Comparison of ENCODE assay signal across 20 mouse cellular contexts in the genomic region with DNA sequence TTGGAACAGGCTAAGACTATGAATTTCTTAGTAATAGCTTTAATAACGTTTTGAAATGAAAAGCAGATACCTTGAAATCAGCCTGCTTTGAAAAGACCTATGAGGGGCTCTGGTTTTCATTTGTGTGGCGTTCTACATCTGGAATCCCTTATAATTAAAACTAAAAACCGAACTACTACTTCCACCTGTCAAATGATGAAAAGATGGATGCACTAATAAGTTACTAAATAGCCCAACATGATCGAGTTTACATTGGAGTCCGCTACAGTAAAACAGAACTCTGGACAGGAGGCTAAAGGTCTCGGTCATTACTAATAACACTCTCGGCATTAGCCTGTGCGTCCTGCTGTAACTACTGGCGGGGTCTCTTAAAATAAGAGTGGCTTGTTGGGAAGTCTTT.
DNase-seq lines count a peak whose midpoint lies in the region; ATAC-seq lines count a peak whose summit lies in the region.
"Had no signal": no experiment of that assay in that cellular context is flagged by ENCODE, and none has a peak within 500 bp of the region (broad histone marks: within the 10 kb centered on the region; RNA-seq: fewer than 3 reads in every experiment).

No protein-coding gene starts in this region.

- H3K27ac ChIP-seq in heart, embryonic 10.5 days, result no peak overlapping the region
- H3K27ac ChIP-seq in liver, embryonic 15.5 days (replicated peaks), result 0 out of 2 replicates have a peak overlapping the region, but pooled peaks have one; percentile 33
- H3K27ac ChIP-seq in liver, embryonic 11.5 days (ENCODE audit: low read depth, low read length), result no peak overlapping the region
- no peak overlapping the region for H3K27ac ChIP-seq in limb, embryonic 12.5 days
- H3K27ac ChIP-seq: embryonic facial prominence, embryonic 12.5 days; forebrain, embryonic 13.5 days; heart, embryonic 13.5 days; hindbrain, embryonic 12.5 days; midbrain, embryonic 15.5 days; neural tube, embryonic 12.5 days had no signal

- peaks cover 27% of the 10 kb centered on the region for H3K4me1 ChIP-seq in heart, embryonic 10.5 days
- peaks cover 10% of the 10 kb centered on the region; the same call in 1 of the 2 replicates for H3K4me1 ChIP-seq in liver, embryonic 15.5 days (replicated peaks)
- H3K4me1 ChIP-seq in liver, embryonic 11.5 days (replicated peaks; ENCODE audit: control insufficient read depth, insufficient read depth, low read length), result peaks cover 5% of the 10 kb centered on the region
- H3K4me1 ChIP-seq in limb, embryonic 12.5 days (replicated peaks), result peaks cover 51% of the 10 kb centered on the region

- no peaks in the 10 kb centered on the region for H3K9me3 ChIP-seq in heart, embryonic 10.5 days
- H3K9me3 ChIP-seq in liver, embryonic 15.5 days (replicated peaks), result no peaks in the 10 kb centered on the region
- H3K9me3 ChIP-seq in liver, embryonic 11.5 days (ENCODE audit: control insufficient read depth, low read length), result no peaks in the 10 kb centered on the region
- H3K9me3 ChIP-seq in limb, embryonic 12.5 days, result 0 out of 2 replicates have a peak, but pooled peaks cover 5% of the 10 kb centered on the region
- H3K9me3 ChIP-seq: embryonic facial prominence, embryonic 12.5 days; forebrain, embryonic 13.5 days; heart, embryonic 13.5 days; midbrain, embryonic 15.5 days; neural tube, embryonic 12.5 days had no signal

- DNase-seq in heart, embryonic 10.5 days (ENCODE audit: low spot score), result peak; percentile 6
- DNase-seq in heart, adult 9 months (ENCODE audit: low spot score in 2 of 2), result no peak
- no peak for DNase-seq in liver, embryonic 11.5 days (ENCODE audit: low spot score)
- peak; percentile 37 for DNase-seq in mesoderm, embryonic 11.5 days (ENCODE audit: low read depth, low spot score)
- no peak for DNase-seq in spleen, postnatal 4 days (ENCODE audit: low spot score in 2 of 2)
- DNase-seq: adrenal gland, postnatal 10 days; cerebellum, adult 18-20 months; cerebellum, postnatal 25 days; gastrocnemius, postnatal 10 days; lung, adult 2 months; lung, postnatal 14 days; right cerebral cortex, postnatal 14 days had no signal

- H3K4me3 ChIP-seq in heart, embryonic 10.5 days, result no peak overlapping the region
- no peak overlapping the region for H3K4me3 ChIP-seq in liver, embryonic 15.5 days (replicated peaks)
- H3K4me3 ChIP-seq in liver, embryonic 11.5 days (ENCODE audit: low read depth, low read length), result no peak overlapping the region
- no peak overlapping the region for H3K4me3 ChIP-seq in limb, embryonic 12.5 days (replicated peaks)
- H3K4me3 ChIP-seq: embryonic facial prominence, embryonic 12.5 days; forebrain, embryonic 13.5 days; midbrain, embryonic 15.5 days; neural tube, embryonic 12.5 days had no signal

- 73% methylated on average over 9 of the region's 9 CpGs for WGBS in heart, embryonic 10.5 days
- 69% methylated on average over 9 of the region's 9 CpGs for WGBS in liver, embryonic 15.5 days (ENCODE audit: insufficient replicate concordance)
- WGBS in liver, embryonic 11.5 days, result 50% methylated on average over 9 of the region's 9 CpGs
- 3% methylated on average over 9 of the region's 9 CpGs for WGBS in limb, embryonic 12.5 days

- no peak overlapping the region for H3K9ac ChIP-seq in liver, embryonic 15.5 days
- no peak overlapping the region for H3K9ac ChIP-seq in liver, embryonic 11.5 days (ENCODE audit: low read depth, low read length)
- no peak overlapping the region for H3K9ac ChIP-seq in limb, embryonic 12.5 days (replicated peaks)
- H3K9ac ChIP-seq: embryonic facial prominence, embryonic 12.5 days; forebrain, embryonic 13.5 days; hindbrain, embryonic 12.5 days; midbrain, embryonic 15.5 days; neural tube, embryonic 12.5 days had no signal

- 0 out of 2 replicates have a peak overlapping the region, but pooled peaks have one; percentile 3 for H3K4me2 ChIP-seq in liver, embryonic 15.5 days
- H3K4me2 ChIP-seq in liver, embryonic 11.5 days, result no peak overlapping the region
- peak overlapping the region; percentile 53; the same call in 1 of the 2 replicates for H3K4me2 ChIP-seq in limb, embryonic 12.5 days

- H3K36me3 ChIP-seq in heart, embryonic 10.5 days, result 0 out of 2 replicates have a peak, but pooled peaks cover 3% of the 10 kb centered on the region
- H3K36me3 ChIP-seq in liver, embryonic 15.5 days (replicated peaks), result no peaks in the 10 kb centered on the region
- H3K36me3 ChIP-seq in liver, embryonic 11.5 days (ENCODE audit: control insufficient read depth, insufficient read depth, low read length), result no peaks in the 10 kb centered on the region
- H3K36me3 ChIP-seq in limb, embryonic 12.5 days, result no peaks in the 10 kb centered on the region
- H3K36me3 ChIP-seq: embryonic facial prominence, embryonic 12.5 days; hindbrain, embryonic 12.5 days; midbrain, embryonic 15.5 days; neural tube, embryonic 12.5 days had no signal

- H3K27me3 ChIP-seq in heart, embryonic 10.5 days (ENCODE audit: insufficient read depth, poor library complexity, severe bottlenecking), result no peaks in the 10 kb centered on the region
- peaks cover 5% of the 10 kb centered on the region; the same call in 1 of the 2 replicates for H3K27me3 ChIP-seq in liver, embryonic 15.5 days
- no peaks in the 10 kb centered on the region for H3K27me3 ChIP-seq in liver, embryonic 11.5 days (replicated peaks; ENCODE audit: control insufficient read depth, insufficient read depth, low read length)
- H3K27me3 ChIP-seq in limb, embryonic 12.5 days, result peaks cover 10% of the 10 kb centered on the region; the same call in 1 of the 2 replicates
- H3K27me3 ChIP-seq: midbrain, embryonic 15.5 days; neural tube, embryonic 12.5 days had no signal

- ATAC-seq in liver, embryonic 15.5 days (ENCODE audit: insufficient read depth), result peak; percentile 51; the same call in 1 of the 2 replicates
- ATAC-seq in liver, embryonic 11.5 days (replicated peaks; ENCODE audit: low FRiP score), result no peak
- no peak for ATAC-seq in limb, embryonic 12.5 days (ENCODE audit: insufficient number of reproducible peaks, insufficient read depth, low FRiP score, low TSS enrichment, low read depth)

Comparison
In these comparisons a context has a peak if more than half of its experiments do, and no peak if none do; other contexts are left out.
1. DNase-seq: peak in heart, embryonic 10.5 days (single experiment) and mesoderm, embryonic 11.5 days (single experiment); none in heart, adult 9 months (0 of 2), liver, embryonic 11.5 days (single experiment) and spleen, postnatal 4 days (0 of 2).